Mouse (Mus musculus): ENCODE data around the gene Tceal7.
"Not testable (repeated sequence)": the region's sequence is repeated elsewhere in the genome, so short reads cannot be mapped to it uniquely, and the experiment has no call there.

Gene Tceal7

DNA sequence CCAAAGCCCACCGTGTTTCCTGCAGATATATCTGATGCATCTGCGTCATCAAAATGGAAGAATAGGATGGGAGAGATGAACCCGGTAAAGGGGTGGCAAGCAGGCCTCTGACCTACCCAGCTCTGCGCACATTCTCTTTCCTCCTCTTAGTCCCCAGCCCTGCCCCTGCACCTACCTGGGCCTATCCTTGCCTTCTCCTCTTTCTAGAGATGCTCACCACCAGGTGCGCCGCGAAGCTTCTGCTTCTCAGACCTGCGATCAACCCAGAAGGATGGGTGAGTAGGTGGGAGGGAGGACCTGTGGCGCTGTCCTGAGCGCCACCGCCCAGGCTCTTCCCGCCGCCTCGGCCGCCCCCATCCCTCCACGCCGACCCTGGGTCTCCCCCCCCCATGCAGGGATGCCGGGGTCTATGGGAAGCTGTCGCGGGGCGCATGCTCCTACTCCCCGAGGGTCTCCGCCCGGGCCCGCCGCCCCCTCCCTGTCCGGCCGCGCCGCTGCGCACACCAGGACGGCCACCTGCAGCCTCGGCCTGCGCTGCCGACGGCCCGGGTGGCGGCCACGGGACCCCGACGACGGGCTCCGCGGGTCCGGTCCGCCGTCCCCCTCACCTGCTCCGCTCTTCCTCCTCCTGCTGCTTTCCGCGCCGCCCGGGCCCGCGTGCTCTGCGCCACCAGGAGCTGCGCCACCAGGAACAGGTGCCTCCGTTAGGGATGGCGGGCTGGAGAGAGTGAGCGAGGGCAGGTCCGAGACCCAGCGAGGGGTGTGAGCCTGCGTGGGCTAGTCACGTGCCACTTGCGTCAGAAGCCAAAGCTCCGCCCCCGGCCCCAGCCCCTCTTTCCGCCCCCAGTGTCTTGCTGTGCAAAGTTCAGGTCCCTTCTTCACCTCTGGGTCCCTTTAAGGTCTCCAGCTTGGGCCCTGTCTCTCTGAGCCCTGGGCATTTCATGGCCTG lies at the start of gene Tceal7, which contains the start of gene Bex1:
TSS of gene Tceal7 (plus strand) at position 51 of the 949 bp plus-strand sequence.
TSS of gene Bex1 (minus strand) at position 785 of the 949 bp plus-strand sequence.
- not testable (repeated sequence) for DNase-seq (ENCODE audit: low spot score)

DNA sequence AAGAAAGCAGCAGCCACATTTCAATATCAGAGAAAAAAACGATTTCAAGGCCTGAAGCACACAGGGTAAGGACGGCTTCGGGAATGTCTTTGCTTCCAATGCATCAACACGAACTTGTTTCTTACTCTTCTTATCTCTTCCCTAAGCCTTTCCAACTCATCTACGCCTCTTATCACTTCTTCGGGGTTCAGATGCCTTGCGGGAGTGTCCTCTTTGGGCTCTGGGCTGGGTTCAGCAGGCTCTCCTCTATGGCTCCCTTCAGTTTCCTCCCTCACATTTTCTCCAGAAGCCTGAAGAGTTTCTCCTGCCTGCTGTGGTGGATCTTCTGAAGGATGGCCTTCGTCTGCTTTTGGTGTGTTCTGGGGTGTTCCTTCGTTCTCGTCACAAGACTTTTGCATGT lies 44.0 kb upstream of the Tceal7 start:
- no peak for DNase-seq (ENCODE audit: low spot score)

DNA sequence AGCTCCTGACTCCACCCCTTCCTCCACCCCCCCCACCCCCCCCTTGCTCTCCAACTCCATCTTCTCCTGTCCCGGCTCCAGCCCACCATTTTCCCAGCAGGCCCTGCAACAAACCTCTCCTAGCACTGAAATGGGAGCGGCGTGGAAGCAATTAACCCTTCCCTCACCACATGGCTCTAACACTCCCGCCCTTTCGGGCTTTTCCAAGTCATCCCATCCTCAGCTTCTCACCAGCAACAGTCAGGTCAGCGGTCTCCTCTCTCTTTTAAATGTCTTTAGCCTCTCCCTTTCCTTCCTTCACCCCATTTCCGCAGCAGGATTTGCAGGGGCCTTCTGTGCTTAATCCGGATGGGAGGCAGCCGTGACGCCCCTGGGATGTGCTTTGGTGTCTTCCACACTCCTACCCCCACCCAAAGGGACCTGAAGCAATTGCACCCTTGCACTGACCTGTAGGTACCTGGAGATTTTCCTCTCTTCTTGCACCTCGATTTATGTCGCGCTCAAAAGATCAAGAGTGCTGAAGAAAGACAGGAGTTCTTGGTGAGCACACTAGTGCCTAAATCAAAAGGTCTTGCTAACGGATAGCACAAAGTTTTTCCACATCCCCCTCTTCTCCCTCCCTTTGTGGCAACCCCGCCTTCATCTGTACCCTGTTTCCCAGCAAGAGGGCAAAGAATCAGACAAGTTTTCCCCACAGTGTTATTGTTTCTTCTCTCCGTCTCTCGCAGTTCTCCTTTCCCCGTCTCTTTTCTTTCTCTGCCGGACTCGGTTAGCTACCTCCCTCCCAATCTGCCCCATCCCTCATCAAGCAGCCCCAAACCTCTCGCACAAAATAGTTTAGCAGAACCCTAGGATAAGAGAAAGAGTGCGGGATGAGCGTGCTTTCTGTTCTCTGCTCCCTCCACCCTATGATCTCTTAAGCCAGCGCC lies 43.1 kb upstream of the Tceal7 start:
- peak; percentile 77 for DNase-seq (ENCODE audit: low spot score)

DNA sequence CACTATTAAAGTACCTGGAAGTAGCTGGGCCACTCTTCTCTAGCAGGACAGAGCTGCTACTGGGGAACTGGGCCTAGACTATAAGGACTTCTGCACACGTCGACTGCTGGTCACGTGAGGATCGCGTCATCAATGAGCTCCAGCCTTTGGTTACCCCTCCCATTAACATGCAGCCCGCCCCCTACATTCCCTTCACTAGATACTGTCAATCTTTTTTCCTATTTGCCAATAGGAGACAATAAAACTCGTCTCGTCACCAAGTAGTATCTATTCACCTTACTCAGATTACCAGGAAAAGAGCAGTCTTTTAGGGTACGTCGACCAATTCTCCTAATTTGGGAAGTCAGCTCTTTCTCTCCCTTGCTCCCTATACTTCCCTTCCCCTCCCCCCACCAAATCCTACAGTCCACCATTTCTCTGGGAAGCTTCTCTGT lies 42.4 kb upstream of the Tceal7 start, which contains the start of gene Tceal8:
TSS of gene Tceal8 (minus strand) at position 225 of the 434 bp plus-strand sequence.
- DNase-seq (ENCODE audit: low spot score), result peak; percentile 93

DNA sequence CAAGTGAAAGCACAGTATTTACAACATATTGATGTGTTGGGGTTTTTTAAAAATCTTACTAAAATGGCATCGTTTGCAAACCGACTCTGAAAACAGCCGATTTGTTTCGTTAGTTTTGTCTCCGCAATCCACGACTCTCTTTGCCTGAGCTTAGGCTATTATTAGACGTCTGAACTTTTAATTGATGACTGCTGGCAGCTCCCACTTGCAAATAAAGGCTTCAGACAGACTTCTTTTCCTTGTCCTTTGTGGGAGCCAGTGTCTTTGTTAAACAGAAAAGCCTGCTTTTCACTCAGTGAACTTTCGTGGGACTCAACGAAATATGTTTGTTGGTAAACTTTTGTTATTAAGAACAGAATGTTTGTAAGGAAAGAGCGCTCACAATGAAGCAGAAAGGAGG lies 41.8 kb upstream of the Tceal7 start:
- DNase-seq (ENCODE audit: low spot score), result peak; percentile 25

DNA sequence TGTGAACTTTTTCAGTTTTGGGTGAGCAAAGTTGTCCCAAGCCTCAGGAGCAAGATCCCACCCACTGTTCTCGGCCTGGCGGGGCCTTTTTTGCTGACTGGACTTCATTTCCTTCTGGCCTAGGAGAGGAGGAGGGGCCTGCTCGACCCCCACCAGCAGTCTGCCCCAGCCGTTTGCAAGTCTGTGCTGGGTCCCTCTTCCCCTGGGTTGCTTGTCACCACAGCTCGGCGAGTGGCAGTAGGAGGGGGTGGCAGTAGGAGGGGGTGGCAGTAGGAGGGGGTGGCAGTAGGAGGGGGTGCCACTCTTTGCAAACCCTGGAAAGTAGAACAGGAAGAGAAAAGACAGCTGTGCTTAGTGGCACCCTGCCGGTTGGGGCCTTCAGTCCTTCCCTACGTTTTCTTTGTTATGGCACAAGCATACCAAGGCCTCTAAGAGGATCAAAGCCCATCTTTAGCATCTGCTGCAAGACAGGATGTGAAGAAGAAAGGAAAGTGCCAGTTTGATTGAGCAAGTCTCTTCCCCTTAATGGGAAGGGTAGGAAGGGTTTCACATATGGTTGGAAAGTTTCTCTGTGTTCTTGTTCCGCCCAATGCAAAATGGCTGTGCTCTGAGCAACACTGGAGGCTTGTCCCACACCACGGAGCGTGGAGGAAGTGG lies 33.6 kb upstream of the Tceal7 start:
- no peak for DNase-seq (ENCODE audit: low spot score)

DNA sequence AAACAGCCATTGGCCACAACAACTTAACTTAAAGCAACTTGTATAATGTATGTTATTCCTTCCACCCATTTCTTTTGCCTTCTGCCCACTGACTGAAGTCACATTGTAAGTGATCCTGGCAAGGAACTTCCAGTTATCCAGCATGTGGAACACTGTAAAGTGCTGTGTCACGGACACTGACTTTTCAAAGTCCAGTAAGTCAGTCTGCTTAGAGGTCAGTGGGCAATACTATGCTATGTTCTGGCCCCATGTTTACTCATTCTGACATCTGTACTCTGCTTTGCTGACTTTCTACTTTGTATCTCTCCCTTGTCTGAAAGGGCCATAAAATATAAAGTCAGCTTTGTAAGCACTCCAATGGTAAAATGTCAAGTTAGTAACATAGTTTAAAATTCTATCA lies 31.5 kb upstream of the Tceal7 start:
- DNase-seq (ENCODE audit: low spot score), result peak; percentile 39

DNA sequence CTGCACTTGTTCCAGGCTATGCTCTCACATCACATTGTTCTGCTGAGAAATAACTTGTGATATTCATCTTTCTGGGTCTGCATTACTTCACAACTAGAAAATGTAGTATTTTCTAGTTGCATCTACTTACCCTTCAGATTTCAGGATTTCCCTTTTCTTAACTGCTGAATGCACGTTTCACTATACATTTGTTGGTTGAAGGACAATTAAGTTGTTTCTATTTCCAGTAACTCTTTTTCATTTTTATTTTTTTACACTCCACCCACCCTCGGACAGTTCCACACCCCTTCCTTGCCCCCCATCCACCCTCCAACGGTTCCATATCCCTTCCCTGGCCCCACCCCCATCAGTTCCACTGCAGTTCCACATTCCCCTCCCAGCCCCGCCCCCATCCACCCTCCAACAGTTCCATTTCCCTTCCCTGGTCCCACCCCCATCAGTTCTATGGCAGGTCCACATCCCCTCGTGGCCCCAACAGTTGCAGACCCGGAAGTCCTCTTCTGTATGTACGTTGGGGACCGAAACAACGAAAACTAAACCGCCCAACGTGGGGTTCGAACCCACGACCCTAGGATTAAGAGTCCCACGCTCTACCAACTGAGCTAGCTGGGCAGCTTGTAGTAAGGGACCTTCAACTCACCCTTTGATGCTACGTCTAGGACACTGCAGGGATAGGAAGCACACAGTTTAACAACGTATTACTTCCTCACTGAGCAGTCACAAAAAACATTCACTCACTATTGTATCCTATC lies 19.2 kb upstream of the Tceal7 start:
- no peak for DNase-seq (ENCODE audit: low spot score)

DNA sequence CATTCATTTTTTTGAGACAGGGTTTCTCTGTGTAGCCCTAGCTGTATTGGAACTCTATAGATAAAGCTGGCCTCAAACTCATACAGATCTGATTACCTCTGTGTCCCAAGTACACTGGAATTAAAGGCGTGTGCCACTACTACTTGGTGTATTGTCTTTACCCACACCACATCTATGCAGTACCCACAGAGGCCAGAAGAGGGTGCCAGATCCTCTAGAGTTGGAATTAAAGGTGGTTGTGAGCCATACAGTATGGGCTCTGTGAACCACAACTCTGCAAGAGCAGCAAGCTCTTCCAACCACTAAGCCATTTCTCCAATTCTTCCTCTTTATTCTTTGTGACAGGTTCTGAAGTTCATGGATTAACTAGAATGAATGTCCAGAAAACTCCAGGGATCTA lies 17.7 kb upstream of the Tceal7 start:
- peak; percentile 12 for DNase-seq (ENCODE audit: low spot score)

DNA sequence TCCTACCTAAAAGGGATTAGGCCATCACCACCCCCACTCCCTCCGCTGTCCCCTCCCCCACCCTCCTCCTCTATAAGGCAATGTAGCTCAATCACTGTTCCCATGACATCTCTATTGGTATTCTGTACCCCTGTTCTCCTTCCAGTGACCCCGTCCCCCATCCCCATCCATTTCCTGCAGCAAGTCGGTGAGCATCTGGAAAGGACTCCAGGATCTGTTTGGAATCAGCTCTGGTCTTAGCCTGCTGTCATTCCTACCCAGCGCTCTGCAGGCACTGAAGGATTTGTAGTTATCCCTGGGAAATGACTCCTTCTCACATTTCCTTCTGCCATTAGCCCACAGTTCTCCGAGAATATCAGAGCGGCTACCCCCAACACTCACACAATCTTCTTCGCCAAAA lies 11.3 kb upstream of the Tceal7 start:
- no peak for DNase-seq (ENCODE audit: low spot score)

DNA sequence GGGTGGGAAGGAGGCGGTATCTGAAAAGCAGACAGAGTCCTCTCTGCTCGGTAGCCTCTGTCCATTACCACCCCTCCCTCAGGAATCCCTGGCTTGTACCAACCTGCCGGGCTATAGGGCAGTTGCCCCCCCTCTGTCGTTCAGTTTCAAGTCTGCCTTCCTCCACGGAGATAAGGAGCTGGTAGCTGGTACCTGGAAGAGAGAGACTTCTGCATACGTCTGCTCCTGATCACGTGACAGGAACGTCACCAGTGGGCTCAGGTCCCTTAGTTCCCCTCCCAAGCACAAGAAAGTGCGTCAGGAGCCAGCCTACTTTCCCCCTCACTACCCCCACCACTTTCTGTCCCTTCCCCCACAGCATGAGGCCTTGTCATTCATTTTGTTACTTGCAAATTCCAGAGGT lies 10.9 kb upstream of the Tceal7 start, which contains the start of gene Tceal5:
TSS of gene Tceal5 (minus strand) at position 213 of the 403 bp plus-strand sequence.
- DNase-seq (ENCODE audit: low spot score), result no peak

DNA sequence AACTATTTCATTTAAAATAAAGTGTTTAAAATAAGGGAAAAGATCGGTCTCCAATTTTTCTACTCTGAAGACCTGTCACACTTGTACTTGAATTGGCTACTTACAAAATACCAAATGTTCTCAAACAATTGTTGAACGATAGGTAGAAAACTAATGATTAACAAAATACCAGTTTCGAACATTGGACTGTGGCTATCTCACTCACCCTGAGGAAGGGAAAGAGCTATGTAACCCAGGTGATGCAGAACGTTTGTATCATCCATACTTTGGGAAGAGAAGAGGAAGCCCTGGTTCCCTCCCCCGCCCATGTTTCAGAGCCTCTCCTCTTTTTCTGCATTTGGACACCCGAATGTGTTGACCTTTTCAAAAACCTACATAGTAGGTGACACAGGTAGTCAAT lies 10.2 kb upstream of the Tceal7 start:
- DNase-seq (ENCODE audit: low spot score), result no peak

DNA sequence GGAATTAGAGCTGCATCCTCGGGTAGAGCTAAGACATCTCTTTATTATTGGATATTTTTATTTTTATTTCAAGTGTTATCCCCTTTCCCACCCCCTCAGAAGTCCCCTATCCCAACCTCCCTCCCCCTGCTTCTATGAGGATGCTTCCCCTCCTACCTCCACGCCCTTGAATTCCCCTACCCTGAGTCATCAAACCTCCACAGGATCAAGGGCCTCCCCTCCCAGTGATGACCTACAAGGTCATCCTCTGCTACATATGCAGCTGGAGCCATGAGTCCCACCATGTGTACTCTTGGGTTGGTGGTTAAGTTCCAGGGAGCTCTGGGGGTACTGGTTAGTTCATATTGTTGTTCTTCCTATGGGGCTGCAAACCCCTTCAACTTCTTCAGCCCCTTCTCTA lies 1.2 kb upstream of the Tceal7 start:
- no peak for DNase-seq (ENCODE audit: low spot score)

DNA sequence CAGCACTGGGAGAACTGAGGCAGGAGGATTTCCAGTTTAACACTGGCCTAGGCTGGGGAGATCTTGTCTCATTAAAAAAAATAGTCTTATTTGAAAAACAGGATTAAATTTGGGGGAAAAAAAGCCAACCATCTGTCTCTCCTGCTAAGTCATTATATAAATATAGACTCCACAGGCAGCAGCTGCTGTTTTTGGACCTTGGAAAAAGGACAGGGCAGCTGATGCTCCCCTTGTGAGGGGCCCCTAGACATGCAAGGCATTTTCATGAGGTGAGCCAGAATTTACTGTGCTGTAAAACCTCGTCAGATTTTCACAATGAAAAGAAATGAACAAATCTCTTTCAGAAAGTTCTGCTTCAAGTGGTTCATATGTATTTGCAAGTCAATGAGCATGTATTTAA lies 1.7 kb downstream of the Tceal7 start:
- DNase-seq (ENCODE audit: low spot score), result no peak

DNA sequence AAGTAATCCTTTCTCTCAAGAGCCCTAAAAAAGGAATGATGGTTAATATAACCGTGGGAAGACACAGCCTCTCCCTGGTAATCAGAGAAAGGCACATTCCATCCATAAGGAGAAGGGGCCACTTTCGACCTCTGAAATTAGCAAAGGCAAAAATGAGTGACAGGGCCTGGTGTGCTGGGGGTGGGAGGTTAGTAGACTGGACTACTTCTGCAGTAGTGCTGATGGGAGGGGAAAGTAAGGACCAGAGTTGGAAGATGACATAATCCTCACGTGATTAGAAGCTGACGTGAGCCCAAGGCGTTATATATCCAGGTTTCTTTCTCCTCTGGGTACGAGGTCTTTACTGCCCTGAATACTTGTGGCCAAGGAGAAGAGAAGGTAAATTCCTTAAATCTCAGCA lies 9.1 kb downstream of the Tceal7 start:
- no peak for DNase-seq (ENCODE audit: low spot score)

DNA sequence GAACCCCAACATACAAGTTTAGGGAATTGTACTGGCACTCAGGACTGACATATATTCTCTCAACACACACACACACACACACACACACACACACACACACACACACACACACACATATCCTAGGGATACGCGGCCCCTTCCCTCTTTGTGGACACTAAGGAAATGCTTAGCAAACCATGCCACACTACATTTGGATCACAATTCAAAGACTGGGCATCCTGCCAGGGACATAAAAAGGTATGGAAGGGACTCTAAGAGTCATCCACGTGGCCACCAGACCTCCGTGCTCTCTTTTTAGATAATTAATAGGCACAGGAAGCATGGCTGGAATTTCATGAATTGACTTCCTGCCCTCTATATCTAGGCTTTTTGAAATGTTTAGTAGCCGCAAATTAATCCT lies 13.2 kb downstream of the Tceal7 start:
- no peak for DNase-seq (ENCODE audit: low spot score)

DNA sequence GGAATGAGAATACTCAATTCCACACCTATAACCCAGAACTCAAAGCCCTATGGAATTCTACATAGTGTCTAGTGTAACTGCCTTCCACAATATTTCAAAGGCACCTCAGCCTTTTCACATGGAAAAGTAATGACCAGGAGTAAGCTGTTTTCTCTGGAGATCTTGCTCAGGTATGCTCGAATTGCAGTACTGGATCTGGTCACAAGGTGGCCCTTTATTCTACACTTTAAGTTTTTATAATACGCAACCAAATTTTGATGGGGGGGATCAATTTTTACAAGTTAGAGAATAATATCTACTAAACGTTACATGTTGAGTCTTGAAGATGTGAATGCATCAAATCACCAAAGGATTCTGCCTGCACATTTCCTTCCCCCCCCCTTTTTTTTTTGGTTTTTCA lies 23.5 kb downstream of the Tceal7 start:
- DNase-seq (ENCODE audit: low spot score), result peak; percentile 26

DNA sequence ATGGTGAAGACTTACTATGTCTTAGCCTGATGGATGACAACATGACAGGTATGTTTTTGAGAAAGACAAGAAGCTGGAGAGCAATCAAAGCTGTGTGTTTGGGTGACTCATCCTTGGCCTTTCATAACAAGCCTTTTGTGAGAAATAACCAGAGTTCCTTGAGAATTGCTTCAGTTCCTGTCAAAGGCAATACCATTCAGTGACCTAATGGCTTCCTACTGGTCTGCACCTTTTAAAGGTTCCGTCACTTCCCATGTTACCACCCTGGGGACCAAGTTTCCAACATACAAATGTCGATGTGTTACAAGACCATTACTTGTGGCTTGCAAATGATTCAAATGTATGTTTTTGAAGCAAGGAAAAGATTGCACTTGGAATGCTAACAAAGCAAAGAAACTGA lies 28.6 kb downstream of the Tceal7 start:
- no peak for DNase-seq (ENCODE audit: low spot score)

DNA sequence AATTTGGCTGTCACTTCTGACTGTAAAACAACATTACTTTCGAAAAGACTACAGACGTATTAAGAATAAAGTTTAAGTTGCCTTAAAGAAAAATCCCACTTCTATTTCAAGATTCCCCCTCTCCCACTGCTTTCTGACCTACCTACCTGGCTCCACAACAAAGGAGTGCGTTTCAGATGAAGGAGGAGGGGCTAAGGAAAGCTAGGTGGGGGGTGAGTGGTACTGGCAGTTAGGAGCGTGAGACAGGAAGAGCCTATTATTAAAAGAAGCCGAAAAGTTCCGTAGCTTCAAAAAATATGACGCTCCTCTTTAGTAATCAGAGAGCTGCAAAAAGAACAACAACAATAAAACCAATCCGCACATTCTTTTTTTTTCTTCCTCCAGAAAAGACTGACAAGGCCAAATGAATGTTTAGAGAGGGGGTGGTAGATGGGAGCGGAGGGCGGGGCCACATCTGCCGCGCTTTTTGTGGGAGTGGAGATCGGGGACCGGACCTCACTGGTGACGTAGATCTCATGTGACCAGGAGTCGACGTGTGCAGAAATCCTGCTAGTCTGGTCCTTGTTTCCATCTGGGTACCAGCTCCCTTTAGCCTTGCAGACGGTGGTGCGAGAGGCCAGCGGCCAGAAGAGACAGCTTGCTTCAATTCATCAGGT lies 30.1 kb downstream of the Tceal7 start, which contains the start of gene Tceal9:
TSS of gene Tceal9 (plus strand) at position 506 of the 656 bp plus-strand sequence.
- peak; percentile 73 for DNase-seq (ENCODE audit: low spot score)

DNA sequence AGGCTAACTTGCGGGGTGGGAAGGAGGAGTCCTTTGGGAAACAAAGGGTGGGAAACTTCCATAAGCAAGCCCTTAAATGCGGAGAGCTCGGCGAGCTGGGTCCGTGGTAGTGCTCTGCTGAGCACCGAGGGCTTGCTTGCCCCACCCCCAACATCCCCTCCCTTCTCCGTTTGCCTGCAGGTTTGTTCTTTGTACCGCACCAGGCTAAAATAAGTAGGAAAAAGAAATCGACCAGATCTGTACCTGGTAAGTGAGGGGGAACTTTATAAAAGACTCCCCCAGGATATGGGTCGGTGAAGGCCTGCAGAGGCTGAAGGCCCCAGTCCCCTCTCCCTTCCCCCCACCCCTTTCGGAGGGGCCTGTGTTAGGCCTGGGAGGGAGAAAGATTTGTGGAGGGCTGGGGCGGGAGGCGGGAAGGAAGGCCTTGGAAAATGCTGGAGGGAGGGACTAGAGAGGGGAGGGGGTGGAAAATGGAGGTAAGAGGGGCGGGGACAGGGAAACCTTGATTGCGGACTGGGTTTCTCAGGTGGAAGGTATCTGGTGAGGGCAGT lies 31.0 kb downstream of the Tceal7 start:
- DNase-seq (ENCODE audit: low spot score), result peak; percentile 6
